Mouse (Mus musculus): ENCODE results near the gene Pcsk6. TPM values are rescaled to one million over a fixed set of nuclear protein-coding genes. Genes with fewer than 3 reads are reported as not detected.

Pcsk6 gene
- polyA plus RNA-seq (2014; fragmentation: Illumina TruSeq; extraction: RNeasy Lipid Tissue Mini Kit (QIAGEN cat#74804); ENCODE audit: insufficient read depth, low read depth, low replicate concordance): 4.3 TPM

GRCm38 (mm10) chr7:65861591-65862472 is at the start of gene Pcsk6:
Gene Pcsk6 (plus strand): TSS chr7:65861734.

GRCm38 (mm10) chr7:66043552-66044459 is 182.3 kb downstream of the Pcsk6 start, which contains the start of gene Gm45213:
Gene Gm45213 (plus strand): TSS chr7:66043602.

GRCm38 (mm10) chr7:66058703-66059102 is 197.2 kb downstream of the Pcsk6 start, which contains the start of gene Snrpa1:
Gene Snrpa1 (plus strand): TSS chr7:66059003.

GRCm38 (mm10) chr7:66079364-66080230 is 218.1 kb downstream of the Pcsk6 start, which contains the start of gene Selenos:
Gene Selenos (plus strand): TSS chr7:66079649.

Other genes starting within 250 kb of the Pcsk6 start
- 2.7 TPM for gene Tarsl2, start 216.8 kb upstream of the Pcsk6 start, polyA plus RNA-seq (2014; fragmentation: Illumina TruSeq; extraction: RNeasy Lipid Tissue Mini Kit (QIAGEN cat#74804); ENCODE audit: insufficient read depth, low read depth, low replicate concordance)
- 55.3 TPM for gene Tm2d3, start 170.6 kb upstream of the Pcsk6 start, polyA plus RNA-seq (2014; fragmentation: Illumina TruSeq; extraction: RNeasy Lipid Tissue Mini Kit (QIAGEN cat#74804); ENCODE audit: insufficient read depth, low read depth, low replicate concordance)
- gene Gm45213, start 181.9 kb downstream of the Pcsk6 start, polyA plus RNA-seq (2014; fragmentation: Illumina TruSeq; extraction: RNeasy Lipid Tissue Mini Kit (QIAGEN cat#74804); ENCODE audit: insufficient read depth, low read depth, low replicate concordance): not detected
- 33.8 TPM for gene Snrpa1, start 197.3 kb downstream of the Pcsk6 start, polyA plus RNA-seq (2014; fragmentation: Illumina TruSeq; extraction: RNeasy Lipid Tissue Mini Kit (QIAGEN cat#74804); ENCODE audit: insufficient read depth, low read depth, low replicate concordance)
- 157 TPM for gene Selenos, start 217.9 kb downstream of the Pcsk6 start, polyA plus RNA-seq (2014; fragmentation: Illumina TruSeq; extraction: RNeasy Lipid Tissue Mini Kit (QIAGEN cat#74804); ENCODE audit: insufficient read depth, low read depth, low replicate concordance)
- 14.3 TPM for gene Chsy1, start 247.8 kb downstream of the Pcsk6 start, polyA plus RNA-seq (2014; fragmentation: Illumina TruSeq; extraction: RNeasy Lipid Tissue Mini Kit (QIAGEN cat#74804); ENCODE audit: insufficient read depth, low read depth, low replicate concordance)